Mouse (Mus musculus) lung, postnatal 0 days (tissue): ENCODE measurements around the gene Zfp747.

Experiments
- CTCF ChIP-seq: IDR thresholded peaks from 2 replicates; pipeline ENCODE4 v1.5.1; 2016; ENCODE audit warnings: antibody characterized with exemption, mild to moderate bottlenecking
- EP300 ChIP-seq: IDR thresholded peaks from 2 replicates; pipeline ENCODE4 v1.6.1; 2016; ENCODE audit warnings: antibody characterized with exemption, mild to moderate bottlenecking, control low read depth

GRCm38 (mm10) chr7:127344371-127344770 is 31.5 kb downstream of the Zfp747 start:
- TF ChIP-seq CTCF (no peak), EP300 (no peak)
